Mouse (Mus musculus): ENCODE results near the gene H3f3a. TPM values are rescaled to one million over a fixed set of nuclear protein-coding genes. Genes with fewer than 3 reads are reported as not detected.

Gene H3f3a
- polyA plus RNA-seq, 1 experiment from 2014 or later = 1,931 TPM

GRCm38 (mm10) chr1:180829775-180830174 lies 16.0 kb upstream of the H3f3a start:
- Histone ChIP-seq H3K9ac (ENCODE audit: low read depth, low read length) (no peak overlapping the region; the same call in 1 of the 2 replicates), H3K4me1 (ENCODE audit: control insufficient read depth, insufficient read depth, low read length) (peaks cover 13% of the 10 kb centered on the region), H3K9me3 (replicated peaks; ENCODE audit: control insufficient read depth, low read length) (no peaks in the 10 kb centered on the region), H3K4me2 (peak overlapping the region; percentile 41), H3K27ac (ENCODE audit: low read depth, low read length) (no peak overlapping the region), H3K27me3 (ENCODE audit: control insufficient read depth, insufficient read depth, low read length) (no peaks in the 10 kb centered on the region), H3K4me3 (ENCODE audit: low read depth, low read length) (no peak overlapping the region), H3K36me3 (ENCODE audit: control insufficient read depth, insufficient read depth, low read length) (no peaks in the 10 kb centered on the region)
- ATAC-seq (replicated peaks; ENCODE audit: insufficient number of reproducible peaks, low FRiP score, low TSS enrichment) = peak; percentile 57; the same call in 1 of the 2 replicates
- 68% methylated on average over 11 of the region's 11 CpGs for WGBS (ENCODE audit: insufficient replicate concordance)

DNA sequence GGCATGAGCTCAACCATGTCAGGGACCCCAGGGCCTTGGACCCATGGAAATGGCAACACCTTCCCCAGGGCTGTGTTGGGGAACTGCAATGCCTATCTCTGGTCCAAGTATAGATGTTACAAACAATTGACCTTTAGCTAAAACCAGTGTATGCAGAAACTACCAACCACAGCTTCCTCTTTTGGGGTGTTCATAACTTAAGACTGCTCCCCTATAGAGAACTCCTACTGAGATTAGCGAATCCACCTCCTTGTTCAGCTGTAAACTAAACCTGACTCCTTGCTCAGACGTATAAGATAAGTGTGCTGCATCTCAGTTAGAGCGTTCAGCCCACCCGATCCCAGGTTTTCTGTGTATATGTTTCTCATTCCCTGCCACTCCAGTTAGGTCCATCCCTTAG lies 12.9 kb upstream of the H3f3a start:
- Histone ChIP-seq H3K27me3 (ENCODE audit: control insufficient read depth, insufficient read depth, low read length) (no peaks in the 10 kb centered on the region), H3K36me3 (ENCODE audit: control insufficient read depth, insufficient read depth, low read length) (no peaks in the 10 kb centered on the region), H3K4me3 (ENCODE audit: low read depth, low read length) (no peak overlapping the region), H3K9ac (ENCODE audit: low read depth, low read length) (no peak overlapping the region), H3K4me2 (no peak overlapping the region), H3K4me1 (ENCODE audit: control insufficient read depth, insufficient read depth, low read length) (peaks cover 15% of the 10 kb centered on the region), H3K27ac (ENCODE audit: low read depth, low read length) (no peak overlapping the region), H3K9me3 (replicated peaks; ENCODE audit: control insufficient read depth, low read length) (no peaks in the 10 kb centered on the region)
- WGBS (ENCODE audit: insufficient replicate concordance) = 87% methylated on average over 4 of the region's 4 CpGs
- ATAC-seq (replicated peaks; ENCODE audit: insufficient number of reproducible peaks, low FRiP score, low TSS enrichment) = no peak

DNA sequence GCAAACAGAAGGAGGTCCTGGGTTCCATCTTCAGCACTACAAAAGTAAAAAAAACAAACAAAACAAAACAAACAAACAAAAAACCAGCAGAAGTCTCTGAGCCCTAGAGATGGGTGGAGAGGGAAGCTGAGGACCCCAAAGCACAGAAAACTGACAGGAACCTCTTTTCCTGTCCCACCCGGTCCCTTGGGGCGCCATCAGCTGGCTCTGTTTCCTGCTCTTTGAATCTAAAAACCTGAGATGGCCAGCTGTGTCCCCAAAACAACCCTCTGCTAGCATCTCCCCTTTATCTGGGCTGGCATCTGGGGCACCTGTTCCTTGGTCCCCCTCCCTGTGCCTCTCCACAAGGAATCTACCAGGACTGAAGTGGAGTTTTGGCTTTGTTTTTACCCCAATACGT lies 11.0 kb upstream of the H3f3a start:
- no peak overlapping the region for H3K4me3 ChIP-seq (ENCODE audit: low read depth, low read length)
- no peak for ATAC-seq (replicated peaks; ENCODE audit: insufficient number of reproducible peaks, low FRiP score, low TSS enrichment)
- no peak overlapping the region for H3K27ac ChIP-seq (ENCODE audit: low read depth, low read length)
- H3K4me1 ChIP-seq (ENCODE audit: control insufficient read depth, insufficient read depth, low read length) = peaks cover 4% of the 10 kb centered on the region
- no peak overlapping the region for H3K9ac ChIP-seq (ENCODE audit: low read depth, low read length)
- WGBS (ENCODE audit: insufficient replicate concordance) = 66% methylated on average over 3 of the region's 3 CpGs
- H3K36me3 ChIP-seq (ENCODE audit: control insufficient read depth, insufficient read depth, low read length) = no peaks in the 10 kb centered on the region
- no peaks in the 10 kb centered on the region for H3K9me3 ChIP-seq (replicated peaks; ENCODE audit: control insufficient read depth, low read length)
- H3K27me3 ChIP-seq (ENCODE audit: control insufficient read depth, insufficient read depth, low read length) = no peaks in the 10 kb centered on the region
- no peak overlapping the region for H3K4me2 ChIP-seq

GRCm38 (mm10) chr1:180823716-180824115 lies 10.0 kb upstream of the H3f3a start:
- H3K4me1 ChIP-seq (ENCODE audit: control insufficient read depth, insufficient read depth, low read length) = 0 out of 2 replicates have a peak, but pooled peaks cover 2% of the 10 kb centered on the region
- H3K36me3 ChIP-seq (ENCODE audit: control insufficient read depth, insufficient read depth, low read length) = no peaks in the 10 kb centered on the region
- no peak overlapping the region for H3K27ac ChIP-seq (ENCODE audit: low read depth, low read length)
- WGBS (ENCODE audit: insufficient replicate concordance) = 70% methylated on average over 3 of the region's 3 CpGs
- ATAC-seq (replicated peaks; ENCODE audit: insufficient number of reproducible peaks, low FRiP score, low TSS enrichment) = no peak
- no peak overlapping the region for H3K9ac ChIP-seq (ENCODE audit: low read depth, low read length)
- no peaks in the 10 kb centered on the region for H3K9me3 ChIP-seq (replicated peaks; ENCODE audit: control insufficient read depth, low read length)
- H3K27me3 ChIP-seq (ENCODE audit: control insufficient read depth, insufficient read depth, low read length) = no peaks in the 10 kb centered on the region
- H3K4me2 ChIP-seq = no peak overlapping the region
- no peak overlapping the region for H3K4me3 ChIP-seq (ENCODE audit: low read depth, low read length)

- WGBS (ENCODE audit: insufficient replicate concordance) = 89% methylated on average over 5 of the region's 5 CpGs
- ATAC-seq (replicated peaks; ENCODE audit: insufficient number of reproducible peaks, low FRiP score, low TSS enrichment) = no peak
- H3K27me3 ChIP-seq (ENCODE audit: control insufficient read depth, insufficient read depth, low read length) = no peaks in the 10 kb centered on the region
- H3K27ac ChIP-seq (ENCODE audit: low read depth, low read length) = no peak overlapping the region
- H3K4me3 ChIP-seq (ENCODE audit: low read depth, low read length) = no peak overlapping the region
- no peaks in the 10 kb centered on the region for H3K9me3 ChIP-seq (replicated peaks; ENCODE audit: control insufficient read depth, low read length)
- H3K36me3 ChIP-seq (ENCODE audit: control insufficient read depth, insufficient read depth, low read length) = no peaks in the 10 kb centered on the region
- peaks cover 12% of the 10 kb centered on the region for H3K4me1 ChIP-seq (ENCODE audit: control insufficient read depth, insufficient read depth, low read length)
- H3K4me2 ChIP-seq = no peak overlapping the region
- no peak overlapping the region for H3K9ac ChIP-seq (ENCODE audit: low read depth, low read length)
Observed at GRCm38 (mm10) chr1:180822276-180822675, 8.5 kb upstream of the H3f3a start.

DNA sequence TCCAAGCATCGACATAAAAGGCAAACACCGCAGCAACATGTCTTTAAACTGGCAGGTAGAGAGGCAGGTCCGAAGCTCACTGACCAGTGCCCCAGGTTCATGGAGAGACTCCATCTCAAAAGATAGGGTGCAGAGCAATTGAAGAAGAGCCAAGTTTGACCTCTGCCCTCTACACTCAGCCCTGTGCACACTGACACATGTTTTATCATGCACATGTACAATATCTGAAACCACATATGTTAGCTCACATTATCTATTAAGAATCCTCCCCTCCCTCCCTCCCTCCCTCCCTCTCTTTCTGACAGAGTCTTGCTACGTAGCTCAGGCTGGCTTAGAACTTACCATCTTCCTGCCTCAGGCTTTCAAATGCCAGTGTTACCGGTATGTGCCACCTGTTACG lies 7.4 kb upstream of the H3f3a start:
- Histone ChIP-seq H3K4me2 (no peak overlapping the region), H3K9ac (ENCODE audit: low read depth, low read length) (no peak overlapping the region), H3K27ac (ENCODE audit: low read depth, low read length) (no peak overlapping the region), H3K9me3 (replicated peaks; ENCODE audit: control insufficient read depth, low read length) (no peaks in the 10 kb centered on the region), H3K27me3 (ENCODE audit: control insufficient read depth, insufficient read depth, low read length) (no peaks in the 10 kb centered on the region), H3K4me1 (ENCODE audit: control insufficient read depth, insufficient read depth, low read length) (peaks cover 12% of the 10 kb centered on the region), H3K36me3 (ENCODE audit: control insufficient read depth, insufficient read depth, low read length) (no peaks in the 10 kb centered on the region), H3K4me3 (ENCODE audit: low read depth, low read length) (no peak overlapping the region)
- 81% methylated on average over 6 of the region's 6 CpGs for WGBS (ENCODE audit: insufficient replicate concordance)
- no peak for ATAC-seq (replicated peaks; ENCODE audit: insufficient number of reproducible peaks, low FRiP score, low TSS enrichment)

GRCm38 (mm10) chr1:180818000-180818399 lies 4.3 kb upstream of the H3f3a start:
- H3K36me3 ChIP-seq (ENCODE audit: control insufficient read depth, insufficient read depth, low read length) = no peaks in the 10 kb centered on the region
- no peak overlapping the region for H3K4me3 ChIP-seq (ENCODE audit: low read depth, low read length)
- no peak overlapping the region for H3K9ac ChIP-seq (ENCODE audit: low read depth, low read length)
- peaks cover 15% of the 10 kb centered on the region for H3K4me1 ChIP-seq (ENCODE audit: control insufficient read depth, insufficient read depth, low read length)
- H3K9me3 ChIP-seq (replicated peaks; ENCODE audit: control insufficient read depth, low read length) = no peaks in the 10 kb centered on the region
- H3K27ac ChIP-seq (ENCODE audit: low read depth, low read length) = no peak overlapping the region; the same call in 1 of the 2 replicates
- 43% methylated on average over 2 of the region's 2 CpGs for WGBS (ENCODE audit: insufficient replicate concordance)
- no peak overlapping the region; the same call in 1 of the 2 replicates for H3K4me2 ChIP-seq
- H3K27me3 ChIP-seq (ENCODE audit: control insufficient read depth, insufficient read depth, low read length) = no peaks in the 10 kb centered on the region
- ATAC-seq (replicated peaks; ENCODE audit: insufficient number of reproducible peaks, low FRiP score, low TSS enrichment) = no peak

- Histone ChIP-seq H3K9ac (ENCODE audit: low read depth, low read length) (no peak overlapping the region), H3K9me3 (replicated peaks; ENCODE audit: control insufficient read depth, low read length) (no peaks in the 10 kb centered on the region), H3K27me3 (ENCODE audit: control insufficient read depth, insufficient read depth, low read length) (no peaks in the 10 kb centered on the region), H3K4me3 (ENCODE audit: low read depth, low read length) (no peak overlapping the region), H3K36me3 (ENCODE audit: control insufficient read depth, insufficient read depth, low read length) (no peaks in the 10 kb centered on the region), H3K4me2 (no peak overlapping the region), H3K4me1 (ENCODE audit: control insufficient read depth, insufficient read depth, low read length) (peaks cover 15% of the 10 kb centered on the region), H3K27ac (ENCODE audit: low read depth, low read length) (no peak overlapping the region)
- whole genome bisulfite sequencing (ENCODE audit: insufficient replicate concordance) = 70% methylated on average over 12 of the region's 12 CpGs
- ATAC-seq (replicated peaks; ENCODE audit: insufficient number of reproducible peaks, low FRiP score, low TSS enrichment) = no peak
Observed at GRCm38 (mm10) chr1:180815371-180816024, 1.8 kb upstream of the H3f3a start.

DNA sequence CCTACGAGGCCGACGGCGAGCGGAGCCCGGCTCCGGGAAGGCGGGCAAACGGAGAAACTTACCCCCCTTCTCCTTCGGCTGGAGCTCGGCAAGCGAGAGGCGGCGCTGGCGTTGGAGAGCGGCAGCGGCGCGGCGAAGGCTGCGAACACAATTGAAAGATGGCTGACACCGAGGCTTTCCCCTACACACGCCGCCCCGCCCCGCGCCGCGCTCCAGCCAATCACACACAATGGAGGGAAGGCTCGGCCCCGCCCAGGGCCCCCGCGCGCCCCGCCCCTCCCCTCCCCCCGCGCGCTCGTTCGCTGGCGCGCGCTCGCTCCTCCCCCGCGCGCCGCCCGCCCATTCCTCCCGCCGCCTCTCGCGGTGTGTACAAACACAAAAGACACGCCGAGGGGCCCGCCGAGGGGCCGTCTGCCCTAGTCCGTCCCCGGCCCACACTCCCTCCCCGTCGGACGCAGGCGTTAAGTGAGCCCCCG lies 296 bp downstream of the H3f3a start:
- H3K4me3 ChIP-seq (ENCODE audit: low read depth, low read length) = peak overlapping the region; percentile 94
- H3K4me1 ChIP-seq (ENCODE audit: control insufficient read depth, insufficient read depth, low read length) = peaks cover 14% of the 10 kb centered on the region
- H3K27ac ChIP-seq (ENCODE audit: low read depth, low read length) = peak overlapping the region; percentile 99
- no peaks in the 10 kb centered on the region for H3K9me3 ChIP-seq (replicated peaks; ENCODE audit: control insufficient read depth, low read length)
- H3K9ac ChIP-seq (ENCODE audit: low read depth, low read length) = peak overlapping the region; percentile 96
- peak overlapping the region; percentile 70 for H3K4me2 ChIP-seq
- ATAC-seq (replicated peaks; ENCODE audit: insufficient number of reproducible peaks, low FRiP score, low TSS enrichment) = peak; percentile 93
- WGBS (ENCODE audit: insufficient replicate concordance) = 0% methylated on average over 30 of the region's 65 CpGs
- peaks cover 8% of the 10 kb centered on the region; the same call in 1 of the 2 replicates for H3K36me3 ChIP-seq (ENCODE audit: control insufficient read depth, insufficient read depth, low read length)
- no peaks in the 10 kb centered on the region for H3K27me3 ChIP-seq (ENCODE audit: control insufficient read depth, insufficient read depth, low read length)
